ENCODE assay signal across 23 mouse cellular contexts in the genomic region with DNA sequence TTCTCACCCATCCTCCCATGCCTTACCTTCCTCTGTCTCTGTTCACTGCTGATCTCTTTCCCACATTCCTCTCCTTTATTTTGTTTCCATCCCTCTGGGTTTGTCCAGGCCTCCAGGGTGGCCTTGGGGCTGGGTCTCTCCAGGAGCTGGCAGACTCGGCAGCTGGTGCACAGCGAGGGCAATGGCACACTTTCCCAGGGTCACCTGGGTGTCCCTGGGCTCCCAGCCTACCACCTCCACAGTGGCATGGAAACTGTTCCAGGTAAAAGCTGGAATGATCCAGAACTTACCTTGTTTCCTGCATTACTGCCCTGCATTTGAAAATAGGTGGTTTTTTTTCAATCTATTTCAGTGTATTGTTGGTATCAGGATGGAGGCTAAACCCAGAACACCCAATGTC. TPM values are rescaled to one million over a fixed set of nuclear protein-coding genes. Genes with fewer than 3 reads are reported as not detected.
DNase-seq lines count a peak whose midpoint lies in the region; ATAC-seq lines count a peak whose summit lies in the region.
"Had no signal": no experiment of that assay in that cellular context is flagged by ENCODE, and none has a peak within 500 bp of the region (broad histone marks: within the 10 kb centered on the region; RNA-seq: fewer than 3 reads in every experiment).

No protein-coding gene starts in this region.

- H3K4me1 ChIP-seq in kidney, embryonic 16.5 days (ENCODE audit: insufficient read depth, low read length) = no peaks in the 10 kb centered on the region
- H3K4me1 ChIP-seq: embryonic facial prominence, embryonic 15.5 days; forebrain, embryonic 10.5 days; heart, embryonic 12.5 days; hindbrain, embryonic 15.5 days had no signal

- no peaks in the 10 kb centered on the region for H3K27me3 ChIP-seq in kidney, embryonic 16.5 days (ENCODE audit: insufficient read depth, low read length)
- H3K27me3 ChIP-seq: embryonic facial prominence, embryonic 15.5 days; hindbrain, embryonic 15.5 days had no signal

- ATAC-seq in kidney, embryonic 16.5 days (ENCODE audit: low FRiP score, low TSS enrichment) = no peak
- ATAC-seq: CD4-positive, CD25-positive, alpha-beta regulatory T cell, adult 4 months; forebrain, embryonic 14.5 days had no signal

- no peaks in the 10 kb centered on the region for H3K9me3 ChIP-seq in kidney, embryonic 16.5 days (ENCODE audit: low read length)
- H3K9me3 ChIP-seq: embryonic facial prominence, embryonic 15.5 days; forebrain, embryonic 10.5 days; G1E; heart, embryonic 12.5 days; hindbrain, embryonic 15.5 days had no signal

- DNase-seq in adrenal gland, adult (ENCODE audit: inconsistent age in 2 of 2, low spot score in 1 of 2) = peak; percentile 40 to 66
- DNase-seq in adrenal gland, postnatal 25 days = no peak
- DNase-seq in kidney, adult 11 months = peak; percentile 40
- DNase-seq in kidney, adult 8-10 months = no peak
- peak; percentile 48 for DNase-seq in kidney, postnatal 14 days
- DNase-seq in adrenal gland, postnatal 36 days = peak; percentile 26 to 42
- DNase-seq: B cell, adult 2 months; cerebellum, adult 11 months; cerebellum, adult 8-10 months; embryo, embryonic 11 days; gastrocnemius, adult 2 months; gastrocnemius, postnatal 25 days had no signal

- H3K9ac ChIP-seq in kidney, embryonic 16.5 days (replicated peaks; ENCODE audit: low read length) = no peak overlapping the region
- H3K9ac ChIP-seq: embryonic facial prominence, embryonic 15.5 days; heart, embryonic 12.5 days; hindbrain, embryonic 15.5 days had no signal

- no peak overlapping the region for H3K4me3 ChIP-seq in kidney, embryonic 16.5 days (ENCODE audit: low read length)
- H3K4me3 ChIP-seq: embryonic facial prominence, embryonic 15.5 days; erythroblast, embryonic 14.5 days; forebrain, embryonic 10.5 days; gastrocnemius, adult 2 months; heart, embryonic 12.5 days; hindbrain, embryonic 15.5 days had no signal

- 84% methylated on average over 2 of the region's 2 CpGs for WGBS in kidney, embryonic 16.5 days

- H3K27ac ChIP-seq in kidney, embryonic 16.5 days (ENCODE audit: low read length) = no peak overlapping the region
- H3K27ac ChIP-seq: embryonic facial prominence, embryonic 15.5 days; forebrain, embryonic 10.5 days; gastrocnemius, adult 2 months; hindbrain, embryonic 15.5 days had no signal

- no peaks in the 10 kb centered on the region for H3K36me3 ChIP-seq in kidney, embryonic 16.5 days (ENCODE audit: insufficient read depth, low read length)
- H3K36me3 ChIP-seq: embryonic facial prominence, embryonic 15.5 days; forebrain, embryonic 10.5 days; G1E; heart, embryonic 12.5 days; hindbrain, embryonic 15.5 days had no signal

- no peak overlapping the region for H3K4me2 ChIP-seq in kidney, embryonic 16.5 days (replicated peaks; ENCODE audit: low read depth, low read length)
- H3K4me2 ChIP-seq: embryonic facial prominence, embryonic 15.5 days; heart, embryonic 12.5 days; hindbrain, embryonic 15.5 days had no signal

RNA-seq across cellular contexts. Expression of a gene that starts 12.8 kb away (rescaled TPM):
- total RNA-seq in adrenal gland, postnatal 25 days (2021) = 4.9 and 11.8 TPM in 2 replicates
- polyA plus RNA-seq in kidney, embryonic 16.5 days (2015; fragmentation: Nextera tagmentation; extraction: Ambion mirVana) = 3.6 and 4.0 TPM in 2 replicates
- 1 to 10 TPM; 2.8 to 6.6 TPM for total RNA-seq in adrenal gland, postnatal 36 days (2021)
- total RNA-seq: common myeloid progenitor, adult 5-6 weeks; granulocyte monocyte progenitor cell, adult 5-6 weeks had no signal
- polyA plus RNA-seq: erythroblast, embryonic 14.5 days; G1E had no signal

Comparison
In these comparisons a context has a peak if more than half of its experiments do, and no peak if none do; other contexts are left out.
1. DNase-seq: peak in adrenal gland, adult (2 of 2), kidney, adult 11 months (single experiment), kidney, postnatal 14 days (single experiment) and adrenal gland, postnatal 36 days (2 of 2); none in adrenal gland, postnatal 25 days (single experiment) and kidney, adult 8-10 months (0 of 2).